Mouse (Mus musculus) ES-Bruce4 (cell line): ENCODE results near the gene Mfap2. TPM values are rescaled to one million over a fixed set of nuclear protein-coding genes. Genes with fewer than 3 reads are reported as not detected.

Experiments used
- H3K27ac ChIP-seq: 2 replicates; pipeline ENCODE4 v1.5.1; 2012; ENCODE audit warnings: low read length, inconsistent platforms; ENCODE audit not compliant: insufficient read depth
- H3K27me3 ChIP-seq: 2 replicates; pipeline ENCODE4 v1.6.1; 2012; ENCODE audit warnings: mild to moderate bottlenecking, low read length, inconsistent platforms; ENCODE audit not compliant: control insufficient read depth, poor library complexity, insufficient read depth, severe bottlenecking
- H3K36me3 ChIP-seq: 2 replicates; pipeline ENCODE4 v1.6.1; 2012; ENCODE audit warnings: inconsistent platforms, mild to moderate bottlenecking, low read length, moderate library complexity; ENCODE audit not compliant: control insufficient read depth, poor library complexity, insufficient read depth, severe bottlenecking
- H3K4me1 ChIP-seq: one replicate; pipeline ENCODE4 v1.8.1; 2011; ENCODE audit warnings: low read length; ENCODE audit not compliant: control insufficient read depth, insufficient read depth
- H3K4me3 ChIP-seq: 2 replicates; pipeline ENCODE4 v1.5.1; 2011; ENCODE audit warnings: low read depth, mild to moderate bottlenecking, low read length
- H3K9ac ChIP-seq: 2 replicates; pipeline ENCODE4 v1.6.1; 2012; ENCODE audit warnings: low read depth, mild to moderate bottlenecking, inconsistent platforms; ENCODE audit not compliant: poor library complexity, severe bottlenecking
- H3K9me3 ChIP-seq: replicated peaks from 2 replicates; pipeline ENCODE4 v1.6.1; 2012; ENCODE audit warnings: mild to moderate bottlenecking, low read length, inconsistent platforms; ENCODE audit not compliant: control insufficient read depth, poor library complexity, insufficient read depth, severe bottlenecking
- CTCF ChIP-seq: IDR thresholded peaks from one replicate; pipeline ENCODE4 v1.8.1; 2011; ENCODE audit warnings: low read depth, low read length
- EP300 ChIP-seq: IDR thresholded peaks from 2 replicates; pipeline ENCODE4 v1.6.1; 2011; ENCODE audit warnings: low read depth, low read length; ENCODE audit not compliant: insufficient read depth
- POLR2A ChIP-seq: IDR thresholded peaks from one replicate; pipeline ENCODE4 v1.8.1; 2011; ENCODE audit warnings: low read length; ENCODE audit not compliant: insufficient read depth
- polyA plus RNA-seq: library from polyadenylated mRNA; stranded (reverse); fragments of >200 nt; gene quantifications from 2 replicates; pipeline ENCODE4 v1.2.4, GENCODE M21; 2011; ENCODE audit warnings: low read depth; ENCODE audit not compliant: missing spikeins, insufficient read depth, insufficient read length

Mfap2 gene
- polyA plus RNA-seq, 1 experiment, result 5.2 TPM

DNA sequence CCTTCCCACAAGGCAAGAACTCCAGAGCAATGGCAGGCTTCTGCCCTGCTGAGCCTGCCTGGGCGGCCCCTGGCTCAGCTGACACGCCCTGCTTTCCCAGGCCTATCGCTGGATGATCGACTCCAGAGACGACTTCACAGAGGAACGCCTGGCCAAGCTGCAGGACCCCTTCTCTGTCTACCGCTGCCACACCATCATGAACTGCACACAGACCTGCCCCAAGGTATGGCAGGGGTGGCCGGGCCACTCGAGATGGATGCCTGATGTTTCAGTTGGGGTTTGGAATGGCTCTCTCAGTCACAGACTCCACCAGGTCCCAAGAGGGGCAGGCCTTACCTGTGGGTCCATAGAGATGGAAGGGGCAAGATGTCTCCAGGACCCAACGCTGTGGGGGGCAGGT lies 32.9 kb upstream of the Mfap2 start:
- Histone ChIP-seq H3K36me3 (peaks cover 14% of the 10 kb centered on the region; the same call in 1 of the 2 replicates), H3K9me3 (no peaks in the 10 kb centered on the region), H3K27me3 (no peaks in the 10 kb centered on the region), H3K27ac (no peak overlapping the region), H3K4me1 (no peaks in the 10 kb centered on the region), H3K4me3 (no peak overlapping the region), H3K9ac (no peak overlapping the region)
- no peak for TF ChIP-seq CTCF
- TF ChIP-seq POLR2A, result no peak
- no peak for TF ChIP-seq EP300

DNA sequence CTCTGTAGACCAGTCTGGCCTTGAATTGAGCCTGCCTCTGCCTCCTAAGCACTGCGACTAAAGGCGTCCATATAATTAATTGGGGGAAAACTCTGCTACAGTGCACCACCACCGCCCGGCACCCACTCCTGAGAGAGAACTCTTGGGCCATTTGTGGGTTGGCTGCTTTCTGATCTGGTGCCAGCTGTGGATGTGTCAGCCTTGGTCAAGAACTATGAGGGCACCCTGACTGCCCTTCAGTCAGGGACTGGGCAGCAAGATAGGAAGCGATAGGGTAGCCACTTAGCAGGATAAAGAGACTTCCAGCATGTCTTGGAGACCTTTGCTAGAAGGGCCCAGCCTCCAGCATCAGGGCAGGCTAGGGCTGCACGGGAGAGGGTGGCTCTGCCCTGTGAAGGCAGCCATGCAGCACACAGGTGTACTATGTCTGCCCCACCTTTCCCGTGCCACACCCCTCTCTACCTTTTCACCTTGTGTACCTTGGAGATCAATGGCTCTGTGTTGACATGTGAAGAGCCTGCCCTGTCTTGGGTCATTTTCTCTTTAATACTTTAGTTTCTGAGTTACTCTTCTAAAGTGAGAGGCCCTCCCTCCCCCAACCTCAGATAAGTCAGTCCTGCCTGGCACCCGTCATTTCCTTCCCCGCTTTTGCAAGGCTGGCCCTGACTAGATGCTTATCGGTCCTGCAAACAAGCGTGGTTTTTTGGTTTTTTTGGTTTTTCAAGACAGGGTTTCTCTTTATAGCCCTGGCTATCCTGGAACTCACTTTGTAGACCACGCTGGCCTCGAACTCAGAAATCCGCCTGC lies 32.1 kb upstream of the Mfap2 start:
- Histone ChIP-seq H3K4me1 (no peaks in the 10 kb centered on the region), H3K27me3 (no peaks in the 10 kb centered on the region), H3K4me3 (no peak overlapping the region), H3K36me3 (peaks cover 14% of the 10 kb centered on the region; the same call in 1 of the 2 replicates), H3K9ac (no peak overlapping the region), H3K27ac (no peak overlapping the region), H3K9me3 (no peaks in the 10 kb centered on the region)
- TF ChIP-seq EP300, result no peak
- no peak for TF ChIP-seq POLR2A
- no peak for TF ChIP-seq CTCF

DNA sequence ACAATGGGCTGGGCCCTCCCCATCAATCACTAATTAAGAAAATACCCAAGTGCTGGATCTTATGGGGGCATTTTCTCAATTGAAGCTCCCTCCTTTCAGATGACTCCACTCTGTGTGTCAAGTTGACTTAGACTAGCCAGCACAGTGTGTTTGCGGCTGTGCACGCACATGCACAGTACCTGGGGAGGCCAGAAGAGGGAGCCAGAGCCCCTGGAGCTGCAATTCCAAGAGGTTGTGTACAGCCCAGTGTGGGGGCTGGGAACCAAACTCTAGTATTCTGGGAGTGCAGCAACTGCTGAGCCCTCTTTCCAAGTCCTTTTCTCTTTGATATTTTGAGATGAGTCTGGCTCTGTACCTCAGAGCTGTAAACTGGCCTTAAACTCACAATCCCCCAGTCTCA lies 28.6 kb upstream of the Mfap2 start:
- Histone ChIP-seq H3K27ac (no peak overlapping the region), H3K4me1 (no peaks in the 10 kb centered on the region), H3K36me3 (peaks cover 8% of the 10 kb centered on the region; the same call in 1 of the 2 replicates), H3K9me3 (no peaks in the 10 kb centered on the region), H3K27me3 (no peaks in the 10 kb centered on the region), H3K9ac (no peak overlapping the region), H3K4me3 (no peak overlapping the region)
- TF ChIP-seq POLR2A, result no peak
- peak; percentile 73 for TF ChIP-seq CTCF

DNA sequence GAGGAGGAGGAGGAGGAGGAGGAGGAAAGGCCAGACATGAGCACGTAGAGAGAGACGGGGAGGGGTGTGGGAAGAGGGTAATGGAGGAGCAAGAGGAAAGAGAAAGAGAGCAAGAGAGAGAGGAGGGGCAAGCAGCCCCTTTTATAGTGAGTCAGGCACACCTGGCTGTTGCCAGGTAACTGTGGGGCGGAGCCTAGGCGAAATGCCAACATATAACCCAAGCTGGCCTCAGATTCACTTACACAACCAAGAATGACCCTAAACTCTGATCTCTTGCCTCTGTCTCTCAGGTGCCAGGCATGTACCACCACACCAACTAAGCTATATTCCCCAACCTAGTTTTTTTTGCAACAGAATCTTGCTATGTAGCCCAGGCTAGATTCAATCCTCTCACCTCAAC lies 27.4 kb upstream of the Mfap2 start:
- no peaks in the 10 kb centered on the region for H3K4me1 ChIP-seq
- H3K9me3 ChIP-seq, result no peaks in the 10 kb centered on the region
- no peak overlapping the region for H3K4me3 ChIP-seq
- no peak overlapping the region for H3K27ac ChIP-seq
- H3K9ac ChIP-seq, result no peak overlapping the region
- peaks cover 8% of the 10 kb centered on the region; the same call in 1 of the 2 replicates for H3K36me3 ChIP-seq
- no peaks in the 10 kb centered on the region for H3K27me3 ChIP-seq
- no peak for TF ChIP-seq EP300
- TF ChIP-seq POLR2A, result no peak
- no peak for TF ChIP-seq CTCF

DNA sequence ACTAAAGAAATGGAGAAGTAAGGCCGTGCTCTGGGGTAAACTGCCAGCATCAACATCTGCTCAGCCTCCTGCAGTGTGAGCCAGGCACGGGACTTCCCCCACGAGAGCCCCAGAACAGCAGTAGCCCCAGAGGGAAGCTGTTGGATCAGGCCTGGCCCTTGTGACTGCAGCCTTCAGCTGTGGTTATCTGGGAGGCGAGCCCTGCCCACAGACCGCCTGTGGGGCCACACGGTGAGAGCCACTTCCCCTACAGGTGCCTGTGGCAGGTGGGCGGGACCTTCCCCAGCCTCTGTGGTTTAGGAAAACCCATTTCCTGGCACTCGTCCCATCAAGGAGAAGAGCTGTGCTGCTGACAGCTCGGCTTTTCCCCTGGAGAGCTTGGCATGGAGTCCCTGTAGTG lies 26.8 kb upstream of the Mfap2 start:
- H3K9ac ChIP-seq, result no peak overlapping the region
- no peak overlapping the region for H3K27ac ChIP-seq

DNA sequence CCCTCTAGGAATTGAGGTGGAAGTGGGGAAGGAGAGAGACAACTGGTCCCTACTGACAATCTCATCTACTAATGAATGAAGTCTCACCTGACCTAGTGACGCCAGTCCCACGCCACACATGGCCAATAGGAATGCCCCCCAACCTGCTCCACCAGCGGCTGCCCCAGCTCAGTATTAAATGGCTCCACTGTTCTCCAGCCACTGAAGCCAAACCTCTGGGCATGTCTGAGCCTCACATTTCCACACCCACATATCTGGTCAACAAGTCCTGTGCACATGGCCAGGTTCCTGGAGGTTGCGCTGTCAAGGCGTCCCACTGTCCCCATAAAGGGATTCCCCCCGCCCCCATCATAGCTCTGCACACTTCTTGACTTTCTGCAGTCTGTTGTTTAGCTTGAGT lies 25.7 kb upstream of the Mfap2 start:
- Histone ChIP-seq H3K9me3 (no peaks in the 10 kb centered on the region), H3K36me3 (no peaks in the 10 kb centered on the region), H3K27ac (no peak overlapping the region), H3K27me3 (no peaks in the 10 kb centered on the region), H3K4me1 (no peaks in the 10 kb centered on the region), H3K4me3 (no peak overlapping the region), H3K9ac (no peak overlapping the region)
- TF ChIP-seq EP300, result no peak
- TF ChIP-seq CTCF, result no peak
- no peak for TF ChIP-seq POLR2A

More for the DNA sequence above, 26.8 kb upstream of the Mfap2 start:
- Histone ChIP-seq H3K9me3 (no peaks in the 10 kb centered on the region), H3K27me3 (no peaks in the 10 kb centered on the region), H3K36me3 (peaks cover 8% of the 10 kb centered on the region; the same call in 1 of the 2 replicates), H3K4me3 (no peak overlapping the region), H3K4me1 (no peaks in the 10 kb centered on the region)
- TF ChIP-seq EP300, result no peak
- TF ChIP-seq POLR2A, result no peak
- no peak for TF ChIP-seq CTCF
